Mouse (Mus musculus): ENCODE results near the gene Txndc16.

Gene Txndc16

GRCm38 (mm10) chr14:45220090-45220956, at the start of gene Txndc16:
TSS of gene Txndc16 (minus strand) at chr14:45220328.
- peak; percentile 70 for DNase-seq (ENCODE audit: low read depth, low spot score)

GRCm38 (mm10) chr14:45263831-45264592, 43.9 kb upstream of the Txndc16 start:
- no peak for DNase-seq (ENCODE audit: low read depth, low spot score)

- no peak for DNase-seq (ENCODE audit: low read depth, low spot score)
Observed at GRCm38 (mm10) chr14:45251548-45252076, 31.5 kb upstream of the Txndc16 start.

GRCm38 (mm10) chr14:45241613-45242012, 21.5 kb upstream of the Txndc16 start:
- peak; percentile 32 for DNase-seq (ENCODE audit: low read depth, low spot score)

- DNase-seq (ENCODE audit: low read depth, low spot score), result no peak
Observed at GRCm38 (mm10) chr14:45239042-45239441, 18.9 kb upstream of the Txndc16 start.

- DNase-seq (ENCODE audit: low read depth, low spot score), result no peak
Observed at GRCm38 (mm10) chr14:45220957-45221630, 966 bp upstream of the Txndc16 start.

GRCm38 (mm10) chr14:45219281-45220089, 643 bp downstream of the Txndc16 start, which contains the start of gene Gpr137c:
TSS of gene Gpr137c (plus strand) at chr14:45219717.
- DNase-seq (ENCODE audit: low read depth, low spot score), result peak; percentile 100

GRCm38 (mm10) chr14:45217693-45218092, 2.4 kb downstream of the Txndc16 start:
- no peak for DNase-seq (ENCODE audit: low read depth, low spot score)

GRCm38 (mm10) chr14:45216711-45217340, 3.3 kb downstream of the Txndc16 start:
- DNase-seq (ENCODE audit: low read depth, low spot score), result no peak

- DNase-seq (ENCODE audit: low read depth, low spot score), result no peak
Observed at GRCm38 (mm10) chr14:45211431-45211830, 8.7 kb downstream of the Txndc16 start.

GRCm38 (mm10) chr14:45210683-45211082, 9.4 kb downstream of the Txndc16 start:
- DNase-seq (ENCODE audit: low read depth, low spot score), result peak; percentile 52

- DNase-seq (ENCODE audit: low read depth, low spot score), result no peak
Observed at GRCm38 (mm10) chr14:45200607-45201006, 19.5 kb downstream of the Txndc16 start.

GRCm38 (mm10) chr14:45190999-45191398, 29.1 kb downstream of the Txndc16 start:
- no peak for DNase-seq (ENCODE audit: low read depth, low spot score)

GRCm38 (mm10) chr14:45181611-45182010, 38.5 kb downstream of the Txndc16 start:
- no peak for DNase-seq (ENCODE audit: low read depth, low spot score)

- no peak for DNase-seq (ENCODE audit: low read depth, low spot score)
Observed at GRCm38 (mm10) chr14:45179606-45180005, 40.5 kb downstream of the Txndc16 start.

- DNase-seq (ENCODE audit: low read depth, low spot score), result no peak
Observed at GRCm38 (mm10) chr14:45179186-45179585, 40.9 kb downstream of the Txndc16 start.

GRCm38 (mm10) chr14:45175012-45175740, 45.0 kb downstream of the Txndc16 start:
- DNase-seq (ENCODE audit: low read depth, low spot score), result peak; percentile 68

- no peak for DNase-seq (ENCODE audit: low read depth, low spot score)
Observed at GRCm38 (mm10) chr14:45172260-45172659, 47.9 kb downstream of the Txndc16 start.

GRCm38 (mm10) chr14:45167366-45167765, 52.8 kb downstream of the Txndc16 start:
- peak; percentile 21 for DNase-seq (ENCODE audit: low read depth, low spot score)
